Mouse (Mus musculus): ENCODE data around the gene Elovl5. TPM values are rescaled to one million over a fixed set of nuclear protein-coding genes. Genes with fewer than 3 reads are reported as not detected.

Gene Elovl5
- total RNA-seq, 2 experiments from 2014 or later = 21.7 to 22.2 TPM

- ATAC-seq (replicated peaks; ENCODE audit: low FRiP score, poor library complexity, severe bottlenecking) = no peak
Measured at GRCm38 (mm10) chr9:78022187-78022945, 105.2 kb downstream of the Elovl5 start.

GRCm38 (mm10) chr9:78024823-78025222 is 107.7 kb downstream of the Elovl5 start:
- peak; percentile 77; the same call in 1 of the 2 replicates for ATAC-seq (replicated peaks; ENCODE audit: low FRiP score, poor library complexity, severe bottlenecking)

GRCm38 (mm10) chr9:78027099-78027498 is 109.9 kb downstream of the Elovl5 start:
- ATAC-seq (replicated peaks; ENCODE audit: low FRiP score, poor library complexity, severe bottlenecking) = no peak

- no peak for ATAC-seq (replicated peaks; ENCODE audit: low FRiP score, poor library complexity, severe bottlenecking)
Measured at GRCm38 (mm10) chr9:78030835-78031456, 113.8 kb downstream of the Elovl5 start.

- ATAC-seq (replicated peaks; ENCODE audit: low FRiP score, poor library complexity, severe bottlenecking) = no peak
Measured at GRCm38 (mm10) chr9:78032930-78033329, 115.8 kb downstream of the Elovl5 start.

Other genes with a start within 250 kb of the Elovl5 start
- 86.1 and 90.7 TPM in 2 replicates for gene Gclc, start 162.8 kb upstream of the Elovl5 start, total RNA-seq (2015; ENCODE audit: low replicate concordance)
- gene Gclc, start 162.8 kb upstream of the Elovl5 start, total RNA-seq (2017; ENCODE audit: low replicate concordance) = 92.9 and 131 TPM in 2 replicates
- gene Gcm1, start 134.6 kb downstream of the Elovl5 start, total RNA-seq (2015; ENCODE audit: low replicate concordance) = not detected in 2 replicates
- gene Gcm1, start 134.6 kb downstream of the Elovl5 start, total RNA-seq (2017; ENCODE audit: low replicate concordance) = not detected in 2 replicates
- gene Fbxo9, start 191.7 kb downstream of the Elovl5 start, total RNA-seq (2015; ENCODE audit: low replicate concordance) = 517 and 623 TPM in 2 replicates
- 741 and 893 TPM in 2 replicates for gene Fbxo9, start 191.7 kb downstream of the Elovl5 start, total RNA-seq (2017; ENCODE audit: low replicate concordance)
- gene Ick, start 191.8 kb downstream of the Elovl5 start, total RNA-seq (2015; ENCODE audit: low replicate concordance) = 5.4 and 13.8 TPM in 2 replicates
- gene Ick, start 191.8 kb downstream of the Elovl5 start, total RNA-seq (2017; ENCODE audit: low replicate concordance) = 9.5 and 14.8 TPM in 2 replicates

All from erythroblast, adult 5-6 weeks (primary cell).